Mouse (Mus musculus) limb, embryonic 12.5 days (tissue): ENCODE measurements around the gene Cnp. TPM values are rescaled to one million over a fixed set of nuclear protein-coding genes. Genes with fewer than 3 reads are reported as not detected.
A peak's percentile ranks its signal among the peaks of the same experiment; 100 is the strongest.
"Not testable (repeated sequence)": the region's sequence is repeated elsewhere in the genome, so short reads cannot be mapped to it uniquely, and the experiment has no call there.

Source experiments
- ATAC-seq: fragments of 200-750 bp; cut with Nextera tagmentation; 2 replicates; pipeline ENCODE4 v1.8.0; 2017; ENCODE audit warnings: low read depth, moderate TSS enrichment; ENCODE audit not compliant: insufficient number of reproducible peaks, insufficient read depth, low FRiP score, low TSS enrichment
- H3K27ac ChIP-seq: fragments of 300-500 bp; sonication (generic); 2 replicates; pipeline ENCODE4 v1.5.1; 2016; ENCODE audit warnings: mild to moderate bottlenecking, moderate library complexity
- H3K27me3 ChIP-seq: fragments of 300-500 bp; sonication (generic); 2 replicates; pipeline ENCODE4 v1.6.1; 2016; ENCODE audit warnings: mild to moderate bottlenecking, moderate library complexity
- H3K36me3 ChIP-seq: fragments of 300-500 bp; sonication (generic); 2 replicates; pipeline ENCODE4 v1.6.1; 2016; ENCODE audit warnings: mild to moderate bottlenecking, moderate library complexity
- H3K4me1 ChIP-seq: fragments of 300-500 bp; sonication (generic); replicated peaks from 2 replicates; pipeline ENCODE4 v1.6.1; 2016
- H3K4me2 ChIP-seq: fragments of 300-500 bp; sonication (generic); 2 replicates; pipeline ENCODE4 v1.6.1; 2016; ENCODE audit warnings: mild to moderate bottlenecking, moderate library complexity
- H3K4me3 ChIP-seq: fragments of 300-500 bp; sonication (generic); replicated peaks from 2 replicates; pipeline ENCODE4 v1.5.1; 2016; ENCODE audit warnings: mild to moderate bottlenecking
- H3K9ac ChIP-seq: fragments of 300-500 bp; sonication (generic); replicated peaks from 2 replicates; pipeline ENCODE4 v1.6.1; 2016; ENCODE audit warnings: mild to moderate bottlenecking, moderate library complexity
- H3K9me3 ChIP-seq: fragments of 300-500 bp; sonication (generic); 2 replicates; pipeline ENCODE4 v1.6.1; 2016; ENCODE audit warnings: mild to moderate bottlenecking, moderate library complexity
- WGBS: fragments of 180-500 bp; shearing (Covaris S2); methylation state at CpG from one replicate; pipeline ENCODE4 v1.1.7; 2016; 5-methylcytosine and 5-hydroxymethylcytosine counted together
- polyA plus RNA-seq: library from polyadenylated mRNA; unstranded; fragments of >200 nt; fragmentation: Nextera tagmentation; extraction: Ambion mirVana; gene quantifications from 2 replicates; pipeline ENCODE4 v1.2.1, GENCODE M21; 2016

Cnp gene
- polyA plus RNA-seq, 1 experiment from 2014 or later = 34.5 TPM

DNA sequence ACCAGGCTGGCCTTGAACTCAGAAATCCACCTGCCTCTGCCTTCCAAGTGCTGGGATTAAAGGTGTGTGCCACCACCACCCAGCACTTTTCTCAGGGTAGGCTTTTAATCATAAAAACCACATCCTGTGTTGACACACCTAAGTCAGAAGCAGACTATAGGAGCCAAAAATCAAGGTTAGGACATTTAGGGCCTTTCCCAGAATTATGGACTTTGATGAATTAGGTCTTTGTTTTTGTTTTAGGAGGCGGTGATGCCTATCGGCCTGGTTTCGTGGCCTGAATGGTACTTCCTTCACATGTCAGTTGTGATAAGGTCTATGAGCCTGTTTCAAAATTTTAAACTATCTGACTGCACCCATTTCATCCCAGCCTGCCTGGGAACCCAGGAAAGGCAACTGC, 516 bp upstream of the Cnp start:
- 91% methylated on average over 3 of the region's 3 CpGs for WGBS
- Histone ChIP-seq H3K4me3 (peak overlapping the region; percentile 65; the same call in 1 of the 2 replicates), H3K4me1 (peaks cover 15% of the 10 kb centered on the region), H3K9me3 (no peaks in the 10 kb centered on the region), H3K27me3 (peaks cover 21% of the 10 kb centered on the region), H3K27ac (no peak overlapping the region), H3K36me3 (peaks cover 17% of the 10 kb centered on the region), H3K4me2 (peak overlapping the region; percentile 69), H3K9ac (no peak overlapping the region)
- ATAC-seq = no peak

DNA sequence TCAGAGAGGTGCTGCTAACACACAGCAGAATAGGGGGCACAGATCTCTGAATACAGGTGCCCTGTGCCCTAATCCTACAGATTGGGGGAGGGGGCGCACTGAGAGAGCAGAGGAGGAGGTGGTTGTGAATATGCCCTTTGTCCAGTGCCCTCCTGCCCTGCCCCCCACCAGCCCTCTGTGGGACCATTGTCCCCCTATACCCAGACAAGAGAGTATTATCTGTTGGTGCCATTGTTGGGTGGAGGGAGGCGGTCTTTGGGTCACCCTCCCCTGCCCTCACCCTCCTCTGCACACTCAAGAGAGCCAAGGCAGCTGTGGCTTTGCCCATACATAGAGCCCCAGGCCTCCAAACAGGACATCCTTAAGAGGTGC, 766 bp downstream of the Cnp start:
- WGBS = 67% methylated on average over 2 of the region's 2 CpGs
- Histone ChIP-seq H3K4me1 (peaks cover 15% of the 10 kb centered on the region), H3K27ac (0 out of 2 replicates have a peak overlapping the region, but pooled peaks have one; percentile 68), H3K9me3 (no peaks in the 10 kb centered on the region), H3K4me2 (peak overlapping the region; percentile 69), H3K27me3 (peaks cover 21% of the 10 kb centered on the region), H3K9ac (peak overlapping the region; percentile 67), H3K4me3 (peak overlapping the region; percentile 65), H3K36me3 (peaks cover 30% of the 10 kb centered on the region)
- peak; percentile 13; the same call in 1 of the 2 replicates for ATAC-seq

DNA sequence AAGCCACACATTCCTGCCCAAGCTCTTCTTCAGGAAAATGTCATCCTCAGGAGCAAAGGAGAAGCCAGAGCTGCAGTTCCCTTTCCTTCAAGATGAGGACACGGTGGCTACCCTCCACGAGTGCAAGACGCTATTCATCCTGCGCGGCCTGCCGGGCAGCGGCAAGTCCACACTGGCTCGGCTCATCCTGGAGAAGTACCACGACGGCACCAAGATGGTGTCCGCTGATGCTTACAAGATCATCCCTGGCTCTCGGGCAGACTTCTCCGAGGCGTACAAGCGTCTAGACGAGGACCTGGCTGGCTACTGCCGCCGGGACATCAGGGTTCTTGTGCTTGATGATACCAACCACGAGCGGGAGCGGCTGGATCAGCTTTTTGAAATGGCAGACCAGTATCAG, 1.6 kb downstream of the Cnp start:
- Histone ChIP-seq H3K36me3 (peaks cover 38% of the 10 kb centered on the region), H3K4me2 (0 out of 2 replicates have a peak overlapping the region, but pooled peaks have one; percentile 69), H3K4me1 (peaks cover 13% of the 10 kb centered on the region), H3K27me3 (peaks cover 14% of the 10 kb centered on the region), H3K9me3 (no peaks in the 10 kb centered on the region), H3K27ac (no peak overlapping the region), H3K4me3 (no peak overlapping the region), H3K9ac (no peak overlapping the region)
- ATAC-seq = no peak
- 73% methylated on average over 21 of the region's 21 CpGs for WGBS

DNA sequence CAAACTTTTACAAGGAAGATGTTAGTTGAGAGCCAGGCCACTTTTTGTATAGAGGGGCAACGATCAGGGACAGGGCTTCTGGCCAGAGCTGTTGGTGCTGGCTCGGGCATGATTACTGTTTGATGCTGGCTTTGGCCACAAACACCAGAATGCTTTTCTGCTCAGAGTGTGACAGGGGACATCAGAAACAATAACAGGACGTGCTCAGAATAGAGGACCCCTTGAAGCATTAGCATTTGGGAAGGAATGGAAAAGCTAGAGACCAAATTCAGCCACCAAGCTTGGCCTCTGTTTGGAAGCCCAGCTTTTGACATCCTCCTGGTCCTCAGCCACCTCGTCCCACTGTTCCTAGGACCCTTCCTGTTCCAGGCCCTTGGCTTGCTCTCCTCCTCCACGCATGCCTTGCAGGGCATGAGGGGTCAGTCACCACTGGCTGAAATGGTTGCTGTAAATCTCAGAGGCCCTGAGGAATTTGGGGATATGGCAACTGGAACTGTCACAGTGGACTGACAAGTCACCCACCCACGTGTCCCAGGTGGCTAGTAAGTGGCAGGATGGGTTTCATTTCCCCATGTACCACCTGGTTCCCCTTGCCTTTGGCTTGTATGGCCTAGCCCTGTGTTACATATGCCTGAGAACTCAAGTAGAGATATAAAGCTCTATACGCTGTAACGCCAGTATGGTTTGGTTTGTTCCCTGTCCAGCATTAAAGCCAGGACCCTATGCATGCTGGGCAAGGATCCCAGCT, 3.3 kb downstream of the Cnp start:
- Histone ChIP-seq H3K9me3 (no peaks in the 10 kb centered on the region), H3K9ac (no peak overlapping the region), H3K27ac (no peak overlapping the region), H3K27me3 (0 out of 2 replicates have a peak, but pooled peaks cover 4% of the 10 kb centered on the region), H3K4me2 (no peak overlapping the region), H3K4me1 (peaks cover 13% of the 10 kb centered on the region), H3K36me3 (peaks cover 56% of the 10 kb centered on the region), H3K4me3 (no peak overlapping the region)
- WGBS = 79% methylated on average over 8 of the region's 8 CpGs
- ATAC-seq = no peak

DNA sequence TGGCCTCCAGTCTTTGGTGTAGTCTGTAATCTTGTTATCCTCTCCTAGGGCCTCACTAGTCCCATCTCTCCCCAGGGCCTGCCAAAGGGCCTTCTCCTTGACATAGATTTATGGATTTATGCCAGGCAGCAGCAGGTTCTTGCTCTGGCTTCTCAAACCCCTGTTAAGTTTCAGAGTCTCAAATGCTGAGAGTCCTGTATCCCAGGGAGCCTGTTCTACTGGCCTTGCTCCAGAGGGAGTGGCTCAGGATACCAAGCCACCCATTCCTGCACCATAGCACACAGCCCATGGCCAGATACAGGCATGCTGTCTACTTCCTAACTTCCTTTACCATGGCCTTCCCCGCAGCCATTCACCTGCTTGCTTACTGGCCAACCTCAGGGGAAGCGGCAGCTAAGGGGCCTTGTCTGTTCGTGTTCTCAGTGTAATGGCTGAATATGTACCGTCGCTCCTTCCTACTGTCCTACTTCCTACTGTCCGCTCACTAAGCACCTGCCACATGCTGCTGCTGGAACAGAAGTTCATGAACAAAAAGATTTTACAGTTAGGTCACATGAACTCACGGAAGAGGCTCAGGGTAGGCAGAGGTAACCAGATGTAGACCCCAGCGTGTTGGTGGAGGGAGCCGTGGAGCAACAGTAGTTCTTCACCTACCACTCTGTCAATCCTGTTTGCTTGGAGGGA, 4.6 kb downstream of the Cnp start:
- Histone ChIP-seq H3K36me3 (peaks cover 68% of the 10 kb centered on the region), H3K9me3 (no peaks in the 10 kb centered on the region), H3K4me2 (no peak overlapping the region), H3K27me3 (0 out of 2 replicates have a peak, but pooled peaks cover 4% of the 10 kb centered on the region), H3K4me3 (no peak overlapping the region), H3K27ac (no peak overlapping the region), H3K4me1 (peaks cover 13% of the 10 kb centered on the region), H3K9ac (no peak overlapping the region)
- no peak for ATAC-seq
- WGBS = 90% methylated on average over 9 of the region's 9 CpGs

DNA sequence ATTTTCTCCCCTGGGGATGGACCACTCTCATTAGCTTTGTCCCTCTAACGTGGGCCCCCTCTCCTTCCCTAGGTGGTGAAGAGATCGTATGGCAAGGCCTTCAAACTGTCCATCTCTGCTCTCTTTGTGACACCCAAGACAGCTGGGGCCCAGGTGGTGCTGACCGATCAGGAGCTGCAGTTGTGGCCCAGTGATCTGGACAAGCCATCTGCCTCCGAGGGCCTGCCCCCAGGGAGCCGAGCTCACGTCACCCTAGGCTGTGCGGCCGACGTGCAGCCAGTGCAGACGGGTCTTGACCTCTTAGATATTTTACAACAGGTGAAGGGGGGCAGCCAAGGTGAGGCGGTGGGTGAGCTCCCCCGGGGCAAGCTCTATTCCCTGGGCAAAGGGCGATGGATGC, 5.6 kb downstream of the Cnp start:
- H3K4me1 ChIP-seq = peaks cover 11% of the 10 kb centered on the region
- 87% methylated on average over 13 of the region's 13 CpGs for WGBS
- H3K36me3 ChIP-seq = peaks cover 78% of the 10 kb centered on the region
- no peak overlapping the region for H3K4me2 ChIP-seq
- no peak overlapping the region for H3K27ac ChIP-seq
- H3K9me3 ChIP-seq = no peaks in the 10 kb centered on the region
- 0 out of 2 replicates have a peak, but pooled peaks cover 4% of the 10 kb centered on the region for H3K27me3 ChIP-seq
- H3K9ac ChIP-seq = no peak overlapping the region
- ATAC-seq = no peak
- H3K4me3 ChIP-seq = no peak overlapping the region

DNA sequence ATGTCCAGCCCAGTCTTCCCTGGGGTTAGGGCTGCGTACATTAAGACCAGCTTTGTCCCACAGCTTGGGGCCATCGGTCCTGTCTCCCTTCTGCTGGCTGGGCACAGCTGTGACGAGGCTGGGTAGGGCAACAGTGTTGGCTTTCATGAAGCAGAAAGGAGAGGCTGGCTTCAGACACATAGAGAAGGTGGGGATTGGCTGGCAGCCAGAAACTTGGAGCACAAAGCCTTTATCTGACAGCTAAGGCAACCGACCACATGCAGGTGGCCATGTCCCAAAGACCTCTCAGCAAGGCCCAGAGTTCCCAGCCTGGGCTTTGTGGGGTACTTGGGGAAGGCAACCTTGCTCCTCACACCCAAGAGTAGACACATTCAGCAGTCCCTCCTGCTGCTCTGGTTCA, 7.1 kb downstream of the Cnp start:
- Histone ChIP-seq H3K9me3 (no peaks in the 10 kb centered on the region), H3K36me3 (peaks cover 93% of the 10 kb centered on the region), H3K9ac (no peak overlapping the region), H3K4me3 (no peak overlapping the region), H3K4me1 (no peaks in the 10 kb centered on the region), H3K27me3 (no peaks in the 10 kb centered on the region), H3K27ac (no peak overlapping the region), H3K4me2 (no peak overlapping the region)
- 89% methylated on average over 4 of the region's 4 CpGs for WGBS
- ATAC-seq = no peak

DNA sequence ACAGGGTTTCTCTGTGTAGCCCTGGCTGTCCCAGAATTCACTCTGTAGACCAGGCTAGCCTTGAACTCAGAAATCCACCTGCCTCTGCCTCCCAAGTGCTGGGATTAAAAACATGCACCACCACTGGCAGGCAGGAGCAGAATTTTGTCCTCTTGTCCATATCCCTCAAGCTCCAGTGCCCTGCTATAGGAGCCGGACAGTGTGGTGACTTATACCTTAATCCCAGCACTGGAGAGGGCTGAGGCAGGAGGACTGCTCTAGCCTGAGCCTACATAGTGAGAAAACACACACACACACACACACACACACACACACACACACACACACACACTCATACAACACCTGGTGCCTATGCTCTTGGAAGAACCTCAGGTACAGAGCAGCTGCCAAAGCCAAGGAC, 7.7 kb downstream of the Cnp start:
- 95% methylated on average over 1 of the region's 1 CpGs for WGBS
- H3K27ac ChIP-seq, H3K4me2 ChIP-seq, H3K9ac ChIP-seq, H3K9me3 ChIP-seq, H3K4me1 ChIP-seq, H3K27me3 ChIP-seq, ATAC-seq, H3K4me3 ChIP-seq: not testable (repeated sequence)
- peaks cover 94% of the 10 kb centered on the region for H3K36me3 ChIP-seq

DNA sequence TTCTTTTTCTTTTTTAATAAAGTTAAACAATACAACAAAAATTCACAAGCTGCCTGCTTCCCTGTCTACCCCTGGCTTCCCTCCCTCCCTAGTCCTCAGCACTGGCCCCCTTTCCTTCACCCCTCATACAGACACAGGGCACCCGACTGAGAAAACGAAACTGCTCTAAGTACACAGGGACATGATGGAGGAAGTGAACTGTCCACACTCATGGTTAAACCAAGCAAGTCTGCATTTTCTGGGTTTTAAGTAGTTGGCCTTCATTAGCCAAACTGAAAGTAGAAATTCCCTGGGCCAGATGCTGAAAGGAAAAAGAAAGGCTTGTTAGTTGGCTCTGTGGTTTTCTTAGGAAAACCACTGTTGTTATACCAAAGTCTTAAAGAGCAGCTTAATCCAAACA, 8.1 kb downstream of the Cnp start:
- H3K36me3 ChIP-seq = peaks cover 98% of the 10 kb centered on the region
- no peak overlapping the region for H3K9ac ChIP-seq
- no peaks in the 10 kb centered on the region for H3K27me3 ChIP-seq
- H3K4me1 ChIP-seq = no peaks in the 10 kb centered on the region
- no peaks in the 10 kb centered on the region for H3K9me3 ChIP-seq
- no peak for ATAC-seq
- H3K4me3 ChIP-seq = no peak overlapping the region
- WGBS = 85% methylated on average over 2 of the region's 2 CpGs
- no peak overlapping the region for H3K4me2 ChIP-seq
- H3K27ac ChIP-seq = no peak overlapping the region

DNA sequence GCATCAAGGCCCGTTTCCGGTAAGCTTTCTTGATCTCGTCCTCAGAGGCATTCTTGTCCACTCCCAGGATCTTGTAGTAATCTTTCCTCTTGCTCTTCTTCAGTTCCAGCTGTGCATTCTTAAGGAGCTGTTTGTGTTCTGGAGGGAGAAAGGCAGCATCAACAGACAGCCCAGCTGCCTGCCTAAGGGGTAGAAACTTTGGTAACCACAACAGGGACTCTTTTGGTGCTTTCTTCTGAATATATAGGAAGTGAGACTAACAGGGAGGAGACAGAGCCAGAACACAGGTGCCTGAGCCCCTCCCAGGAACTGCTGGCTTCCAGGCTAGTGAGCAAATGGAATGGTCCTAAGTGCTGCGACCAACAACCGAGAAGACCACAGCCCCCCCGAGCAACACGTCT, 9.9 kb downstream of the Cnp start:
- no peaks in the 10 kb centered on the region for H3K4me1 ChIP-seq
- H3K9me3 ChIP-seq = no peaks in the 10 kb centered on the region
- no peak overlapping the region for H3K4me2 ChIP-seq
- no peak overlapping the region for H3K9ac ChIP-seq
- peaks cover 100% of the 10 kb centered on the region for H3K36me3 ChIP-seq
- no peak for ATAC-seq
- WGBS = 95% methylated on average over 7 of the region's 7 CpGs
- H3K27ac ChIP-seq = no peak overlapping the region
- no peak overlapping the region for H3K4me3 ChIP-seq
- H3K27me3 ChIP-seq = no peaks in the 10 kb centered on the region

DNA sequence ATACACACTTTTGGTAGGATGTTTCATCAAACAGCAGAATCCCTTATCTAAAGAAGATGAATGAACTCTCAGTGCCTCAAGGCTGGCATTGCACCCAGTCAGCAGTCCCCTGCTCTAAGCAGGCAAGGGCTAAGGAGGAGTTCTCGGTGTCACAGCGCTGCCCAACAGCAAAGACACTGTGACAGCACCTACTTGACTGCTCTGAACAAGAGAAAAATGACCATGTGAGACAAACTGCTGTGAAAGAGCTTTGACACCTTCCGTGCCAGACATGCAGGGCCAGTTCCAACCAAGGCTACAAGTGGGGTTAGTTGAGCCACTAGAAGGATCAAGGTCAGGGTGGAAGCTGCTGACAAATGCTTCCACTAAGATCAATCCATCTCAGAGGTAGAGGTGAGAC, 10.4 kb downstream of the Cnp start:
- H3K27ac ChIP-seq = no peak overlapping the region
- peaks cover 100% of the 10 kb centered on the region for H3K36me3 ChIP-seq
- H3K4me1 ChIP-seq = no peaks in the 10 kb centered on the region
- H3K4me2 ChIP-seq = no peak overlapping the region
- no peaks in the 10 kb centered on the region for H3K9me3 ChIP-seq
- H3K27me3 ChIP-seq = no peaks in the 10 kb centered on the region
- no peak for ATAC-seq
- H3K4me3 ChIP-seq = no peak overlapping the region
- H3K9ac ChIP-seq = no peak overlapping the region
- 95% methylated on average over 3 of the region's 3 CpGs for WGBS
